Mouse (Mus musculus) ES-E14 (cell line): ENCODE measurements at regions not wholly inside any gene's neighbourhood (a gene's known extent, or its start where the extent isn't known, plus 50 kb on each side); places are given as distances from the start of the nearest gene placed in this dataset.

Source experiments
- MAFK ChIP-seq: IDR thresholded peaks from 2 replicates; pipeline ENCODE4 v1.6.1; 2014; ENCODE audit warnings: mild to moderate bottlenecking, low read depth, low read length, inconsistent platforms; ENCODE audit not compliant: insufficient read depth
- ZC3H11A ChIP-seq: IDR thresholded peaks from 2 replicates; pipeline ENCODE4 v1.6.1; 2012; ENCODE audit warnings: low read depth, mild to moderate bottlenecking, inconsistent platforms, low read length, borderline replicate concordance
- ZNF384 ChIP-seq: IDR thresholded peaks from 2 replicates; pipeline ENCODE4 v1.6.1; 2012; ENCODE audit warnings: low read depth, low read length, inconsistent platforms

- TF ChIP-seq ZNF384 (no peak), ZC3H11A (no peak), MAFK (no peak)
These were observed 53.0 kb upstream of the Adrb1 start for GRCm38 (mm10) chr19:56668991-56669390.
